Mouse (Mus musculus) liver, embryonic 14.5 days (tissue): ENCODE measurements around the gene Cmtm8.

Source experiments
- CTCF ChIP-seq: IDR thresholded peaks from 2 replicates; pipeline ENCODE4 v1.5.1; 2016; ENCODE audit warnings: antibody characterized with exemption, low read depth, control low read depth
- EP300 ChIP-seq: IDR thresholded peaks from 2 replicates; pipeline ENCODE4 v1.6.1; 2016; ENCODE audit warnings: antibody characterized with exemption, low read depth

DNA sequence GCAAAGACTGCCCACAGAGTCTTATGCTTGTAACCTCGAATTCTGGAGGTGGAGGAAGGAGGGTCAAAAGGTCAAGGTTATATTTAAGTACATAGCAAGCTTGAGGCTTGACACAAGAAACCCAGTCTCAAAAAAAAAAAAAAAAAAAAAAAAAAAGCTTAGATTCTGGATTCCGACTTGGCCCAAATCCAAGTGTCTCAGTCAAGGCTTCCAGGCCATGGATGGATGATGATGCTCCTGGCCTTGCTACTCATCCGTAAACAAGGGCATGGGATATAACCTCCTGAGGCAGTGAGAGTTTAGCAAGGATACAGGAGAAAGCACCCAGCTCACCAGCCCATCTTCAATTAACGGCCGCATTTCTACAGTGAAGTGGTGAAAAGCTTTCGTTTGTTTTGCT, 69.3 kb downstream of the Cmtm8 start:
- TF ChIP-seq CTCF, result no peak
- no peak for TF ChIP-seq EP300
